Comparison of ENCODE assay signal across 22 mouse cellular contexts in genomic region chr19:42075051-42075450, GRCm38 (mm10). TPM values are rescaled to one million over a fixed set of nuclear protein-coding genes. Genes with fewer than 3 reads are reported as not detected.
DNase-seq lines count a peak whose midpoint lies in the region; ATAC-seq lines count a peak whose summit lies in the region.
"Had no signal": no experiment of that assay in that cellular context is flagged by ENCODE, and none has a peak within 500 bp of the region (broad histone marks: within the 10 kb centered on the region; RNA-seq: fewer than 3 reads in every experiment).

No protein-coding gene starts in this region.

- DNase-seq in gastrocnemius, postnatal 14 days: peak; percentile 27
- no peak for DNase-seq in gastrocnemius, postnatal 4 days (ENCODE audit: low spot score in 2 of 2)
- DNase-seq in heart, adult 9 months (ENCODE audit: low spot score in 2 of 2): peak; percentile 30 to 46
- DNase-seq in kidney, adult 9 months: peak; percentile 38
- DNase-seq in kidney, postnatal 36 days: no peak
- DNase-seq: adrenal gland, postnatal 10 days; cerebellum, adult 11-12 months; cerebellum, adult 9-10 months; cerebellum, postnatal 25 days; forebrain, postnatal 0 days; heart, postnatal 14 days; kidney, adult 8-10 months; kidney, postnatal 14 days had no signal

- H3K4me1 ChIP-seq in heart, embryonic 12.5 days (replicated peaks): no peaks in the 10 kb centered on the region
- no peaks in the 10 kb centered on the region for H3K4me1 ChIP-seq in hindbrain, embryonic 16.5 days (ENCODE audit: control insufficient read depth, insufficient read depth, low read depth, low read length)
- H3K4me1 ChIP-seq: embryonic facial prominence, embryonic 12.5 days; forebrain, embryonic 13.5 days; heart, embryonic 15.5 days; hindbrain, embryonic 15.5 days had no signal

- H3K36me3 ChIP-seq in heart, embryonic 12.5 days: peaks cover 15% of the 10 kb centered on the region
- peaks cover 18% of the 10 kb centered on the region for H3K36me3 ChIP-seq in hindbrain, embryonic 16.5 days (ENCODE audit: control insufficient read depth, insufficient read depth, low read length)

- intact Hi-C loops in gastrocnemius, postnatal 14 days (cut with DNase I; ENCODE audit: low total_unique reads): no loop called here

- 83% methylated on average over 2 of the region's 2 CpGs for WGBS in heart, embryonic 12.5 days
- WGBS in hindbrain, embryonic 16.5 days: 86% methylated on average over 2 of the region's 2 CpGs

- H3K27ac ChIP-seq in heart, embryonic 12.5 days (ENCODE audit: poor library complexity, severe bottlenecking): no peak overlapping the region
- no peak overlapping the region for H3K27ac ChIP-seq in hindbrain, embryonic 16.5 days (ENCODE audit: low read depth, low read length)
- H3K27ac ChIP-seq: embryonic facial prominence, embryonic 12.5 days; forebrain, embryonic 13.5 days; heart, embryonic 15.5 days; hindbrain, embryonic 15.5 days had no signal

- H3K9ac ChIP-seq in heart, embryonic 12.5 days: no peak overlapping the region
- H3K9ac ChIP-seq in hindbrain, embryonic 16.5 days (ENCODE audit: low read depth, low read length): no peak overlapping the region
- H3K9ac ChIP-seq: embryonic facial prominence, embryonic 12.5 days; forebrain, embryonic 13.5 days; forebrain, postnatal 0 days; heart, embryonic 15.5 days; hindbrain, embryonic 15.5 days had no signal

- no peaks in the 10 kb centered on the region for H3K9me3 ChIP-seq in heart, embryonic 12.5 days (replicated peaks)
- H3K9me3 ChIP-seq in hindbrain, embryonic 16.5 days (ENCODE audit: control insufficient read depth, low read length): no peaks in the 10 kb centered on the region
- H3K9me3 ChIP-seq: embryonic facial prominence, embryonic 12.5 days; forebrain, embryonic 13.5 days; heart, embryonic 15.5 days; hindbrain, embryonic 15.5 days had no signal

- H3K4me3 ChIP-seq in heart, embryonic 12.5 days: no peak overlapping the region
- H3K4me3 ChIP-seq in hindbrain, embryonic 16.5 days (ENCODE audit: low read length): no peak overlapping the region
- H3K4me3 ChIP-seq: embryonic facial prominence, embryonic 12.5 days; forebrain, embryonic 13.5 days; heart, embryonic 15.5 days; hindbrain, embryonic 15.5 days had no signal

- H3K4me2 ChIP-seq in heart, embryonic 12.5 days: no peak overlapping the region
- H3K4me2 ChIP-seq in hindbrain, embryonic 16.5 days (ENCODE audit: low read length): no peak overlapping the region
- H3K4me2 ChIP-seq: embryonic facial prominence, embryonic 12.5 days; forebrain, embryonic 13.5 days; heart, embryonic 15.5 days; hindbrain, embryonic 15.5 days had no signal

- H3K27me3 ChIP-seq in heart, embryonic 12.5 days (replicated peaks): no peaks in the 10 kb centered on the region
- no peaks in the 10 kb centered on the region for H3K27me3 ChIP-seq in hindbrain, embryonic 16.5 days (replicated peaks; ENCODE audit: control insufficient read depth, insufficient read depth, low read length)
- H3K27me3 ChIP-seq: embryonic facial prominence, embryonic 12.5 days; forebrain, embryonic 13.5 days; heart, embryonic 15.5 days; hindbrain, embryonic 15.5 days had no signal

- no peak for ATAC-seq in heart, embryonic 12.5 days (ENCODE audit: insufficient number of reproducible peaks, low FRiP score)
- ATAC-seq in hindbrain, embryonic 16.5 days: no peak
- ATAC-seq: forebrain, embryonic 13.5 days; forebrain, postnatal 0 days; inflammation-experienced regulatory T-cells, adult 6 months had no signal

RNA-seq across cellular contexts. Expression of gene Morn4, which starts 11.1 kb away (rescaled TPM):
- 1 to 10 TPM; 1.7 to 1.9 TPM for total RNA-seq in gastrocnemius, postnatal 14 days (2021)
- total RNA-seq in gastrocnemius, postnatal 4 days (2021): 1 to 10 TPM; 2.0 to 2.5 TPM
- polyA plus RNA-seq in heart, embryonic 12.5 days (2016; fragmentation: Nextera tagmentation; extraction: Ambion mirVana): 15.2 and 17.1 TPM in 2 replicates
- 137 and 139 TPM in 2 replicates for polyA plus RNA-seq in hindbrain, embryonic 16.5 days (2015; fragmentation: Nextera tagmentation; extraction: Ambion mirVana)

RNA-seq across cellular contexts. Expression of gene Pi4k2a, which starts 15.2 kb away (rescaled TPM):
- 10 to 100 TPM; 14.0 to 14.7 TPM for total RNA-seq in gastrocnemius, postnatal 14 days (2021)
- total RNA-seq in gastrocnemius, postnatal 4 days (2021): 10 to 100 TPM; 18.5 to 21.5 TPM
- polyA plus RNA-seq in heart, embryonic 12.5 days (2016; fragmentation: Nextera tagmentation; extraction: Ambion mirVana): 22.0 TPM in 2 replicates
- 9.6 and 23.9 TPM in 2 replicates for polyA plus RNA-seq in hindbrain, embryonic 16.5 days (2015; fragmentation: Nextera tagmentation; extraction: Ambion mirVana)

RNA-seq across cellular contexts. Expression of gene 4933411K16Rik, which starts 23.0 kb away (rescaled TPM):
- under 1 TPM; 0.25 to 0.42 TPM for total RNA-seq in gastrocnemius, postnatal 14 days (2021)
- under 1 TPM; 0.75 to 0.91 TPM for total RNA-seq in gastrocnemius, postnatal 4 days (2021)
- not detected in 2 replicates for polyA plus RNA-seq in heart, embryonic 12.5 days (2016; fragmentation: Nextera tagmentation; extraction: Ambion mirVana)
- not detected in 2 replicates for polyA plus RNA-seq in hindbrain, embryonic 16.5 days (2015; fragmentation: Nextera tagmentation; extraction: Ambion mirVana)
- total RNA-seq: heart, adult 18-20 months had no signal
- polyA plus RNA-seq: embryonic facial prominence, embryonic 12.5 days; forebrain, embryonic 13.5 days; forebrain, postnatal 0 days; heart, embryonic 15.5 days; hindbrain, embryonic 11.5 days; inflammation-experienced regulatory T-cells, adult 6 months had no signal

RNA-seq across cellular contexts. Expression of gene Hoga1, which starts 29.6 kb away (rescaled TPM):
- total RNA-seq in gastrocnemius, postnatal 14 days (2021): 1 to 10 TPM; 3.3 to 4.3 TPM
- total RNA-seq in gastrocnemius, postnatal 4 days (2021): 1 to 10 TPM; 7.1 to 8.8 TPM
- 0.69 and 1.0 TPM in 2 replicates for polyA plus RNA-seq in heart, embryonic 12.5 days (2016; fragmentation: Nextera tagmentation; extraction: Ambion mirVana)
- polyA plus RNA-seq in hindbrain, embryonic 16.5 days (2015; fragmentation: Nextera tagmentation; extraction: Ambion mirVana): 2.0 and 2.4 TPM in 2 replicates
- polyA plus RNA-seq: inflammation-experienced regulatory T-cells, adult 6 months had no signal

RNA-seq across cellular contexts. Expression of gene Ankrd2, which starts 39.3 kb away (rescaled TPM):
- 100 to 1,000 TPM; 113 to 188 TPM for total RNA-seq in gastrocnemius, postnatal 14 days (2021)
- 10 to 100 TPM; 50.1 to 73.1 TPM for total RNA-seq in gastrocnemius, postnatal 4 days (2021)
- polyA plus RNA-seq in heart, embryonic 12.5 days (2016; fragmentation: Nextera tagmentation; extraction: Ambion mirVana): not detected in 2 replicates
- 1.1 and 1.5 TPM in 2 replicates for polyA plus RNA-seq in hindbrain, embryonic 16.5 days (2015; fragmentation: Nextera tagmentation; extraction: Ambion mirVana)
- total RNA-seq: forebrain, postnatal 0 days; heart, postnatal 14 days had no signal
- polyA plus RNA-seq: heart, embryonic 15.5 days; hindbrain, embryonic 11.5 days; inflammation-experienced regulatory T-cells, adult 6 months had no signal

Comparison
In these comparisons a context has a peak if more than half of its experiments do, and no peak if none do; other contexts are left out.
1. DNase-seq: peak in gastrocnemius, postnatal 14 days (single experiment), heart, adult 9 months (2 of 2) and kidney, adult 9 months (single experiment); none in gastrocnemius, postnatal 4 days (0 of 2) and kidney, postnatal 36 days (0 of 2).